Mouse (Mus musculus): ENCODE data around the gene D130052B06Rik. TPM values are rescaled to one million over a fixed set of nuclear protein-coding genes. Genes with fewer than 3 reads are reported as not detected.
A peak's percentile ranks its signal among the peaks of the same experiment; 100 is the strongest.

Gene D130052B06Rik
- polyA plus RNA-seq, 1 experiment from 2014 or later, result not detected

DNA sequence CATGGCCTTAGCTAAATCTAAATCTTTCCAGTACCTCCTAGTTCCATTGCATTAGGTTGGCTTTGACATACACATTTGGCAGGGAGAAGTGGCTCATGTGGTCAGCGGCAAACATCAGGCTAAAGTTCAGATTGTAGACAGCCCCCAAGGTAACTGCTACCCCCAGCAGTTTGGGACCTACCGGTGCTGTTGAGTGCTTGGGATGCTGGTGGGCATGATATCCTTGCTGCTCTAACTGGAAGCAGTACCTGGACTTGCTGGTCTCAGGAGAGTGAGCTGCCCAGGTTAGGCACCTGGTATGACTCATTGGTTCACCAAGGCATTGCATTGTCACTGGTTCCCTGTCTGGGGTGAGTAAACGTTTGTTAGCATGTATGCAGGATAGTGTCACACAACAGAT is 8.3 kb upstream of the D130052B06Rik start:
- WGBS, result 91% methylated on average over 3 of the region's 3 CpGs
- Histone ChIP-seq H3K27me3 (ENCODE audit: control insufficient read depth, insufficient read depth, low read length) (no peaks in the 10 kb centered on the region), H3K4me2 (ENCODE audit: low read length) (no peak overlapping the region), H3K9ac (replicated peaks; ENCODE audit: low read length) (no peak overlapping the region), H3K9me3 (ENCODE audit: control insufficient read depth, low read length) (no peaks in the 10 kb centered on the region), H3K36me3 (ENCODE audit: control insufficient read depth, insufficient read depth, low read length) (no peaks in the 10 kb centered on the region), H3K4me3 (replicated peaks; ENCODE audit: low read depth, low read length) (no peak overlapping the region), H3K27ac (replicated peaks; ENCODE audit: low read depth, low read length) (no peak overlapping the region), H3K4me1 (ENCODE audit: control insufficient read depth, insufficient read depth, low read length) (no peaks in the 10 kb centered on the region)
- ATAC-seq (ENCODE audit: low FRiP score, low TSS enrichment) (no peak), DNase-seq (no peak)

DNA sequence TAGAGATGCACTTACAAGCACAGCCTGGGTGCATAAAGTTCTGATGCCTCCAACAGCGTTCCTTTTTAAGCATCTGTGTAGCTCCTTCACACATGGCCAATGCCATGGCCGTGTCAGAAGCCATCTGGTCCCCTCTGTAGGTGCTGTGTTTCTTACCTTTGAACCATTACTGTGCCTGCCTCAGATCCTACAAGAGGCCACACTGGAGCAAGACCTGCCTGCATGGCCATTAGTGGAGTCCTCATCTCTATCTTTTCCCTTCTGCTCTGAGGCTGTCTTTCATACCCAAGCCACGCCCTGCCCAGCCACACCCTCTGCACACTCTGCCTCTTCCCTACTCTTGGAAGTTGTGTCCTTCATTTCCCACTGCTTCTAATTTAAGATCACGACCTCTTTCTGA is 6.3 kb upstream of the D130052B06Rik start:
- DNase-seq (no peak), ATAC-seq (ENCODE audit: low FRiP score, low TSS enrichment) (no peak)
- Histone ChIP-seq H3K27me3 (ENCODE audit: control insufficient read depth, insufficient read depth, low read length) (no peaks in the 10 kb centered on the region), H3K4me3 (replicated peaks; ENCODE audit: low read depth, low read length) (no peak overlapping the region), H3K4me1 (ENCODE audit: control insufficient read depth, insufficient read depth, low read length) (no peaks in the 10 kb centered on the region), H3K36me3 (ENCODE audit: control insufficient read depth, insufficient read depth, low read length) (no peaks in the 10 kb centered on the region), H3K27ac (replicated peaks; ENCODE audit: low read depth, low read length) (no peak overlapping the region), H3K4me2 (ENCODE audit: low read length) (no peak overlapping the region), H3K9me3 (ENCODE audit: control insufficient read depth, low read length) (no peaks in the 10 kb centered on the region), H3K9ac (replicated peaks; ENCODE audit: low read length) (no peak overlapping the region)
- WGBS, result 84% methylated on average over 4 of the region's 4 CpGs

DNA sequence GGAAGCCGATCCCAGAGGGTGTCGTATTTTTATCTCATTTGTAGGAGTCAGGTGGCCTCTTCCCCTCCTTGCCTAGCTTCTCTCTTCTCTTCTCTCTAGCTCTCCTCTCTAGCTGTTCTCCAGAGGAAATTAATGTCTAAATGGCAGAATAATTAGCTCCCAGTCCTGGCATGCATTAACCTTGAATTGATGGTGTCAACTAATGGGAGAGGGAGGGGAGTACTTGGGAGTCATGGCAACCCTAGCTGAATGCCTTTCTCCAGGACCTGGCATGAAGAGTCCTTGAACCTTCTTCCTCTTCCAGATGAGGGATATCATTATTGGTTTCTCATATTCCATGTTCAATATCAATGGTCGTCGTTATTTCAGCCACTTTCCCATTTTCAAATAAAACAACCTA is 2.4 kb upstream of the D130052B06Rik start:
- Histone ChIP-seq H3K9me3 (ENCODE audit: control insufficient read depth, low read length) (no peaks in the 10 kb centered on the region), H3K27me3 (ENCODE audit: control insufficient read depth, insufficient read depth, low read length) (no peaks in the 10 kb centered on the region), H3K4me1 (ENCODE audit: control insufficient read depth, insufficient read depth, low read length) (no peaks in the 10 kb centered on the region), H3K4me3 (replicated peaks; ENCODE audit: low read depth, low read length) (no peak overlapping the region), H3K36me3 (ENCODE audit: control insufficient read depth, insufficient read depth, low read length) (no peaks in the 10 kb centered on the region), H3K4me2 (ENCODE audit: low read length) (no peak overlapping the region), H3K9ac (replicated peaks; ENCODE audit: low read length) (no peak overlapping the region), H3K27ac (replicated peaks; ENCODE audit: low read depth, low read length) (no peak overlapping the region)
- DNase-seq (no peak), ATAC-seq (ENCODE audit: low FRiP score, low TSS enrichment) (no peak)
- WGBS, result 92% methylated on average over 4 of the region's 4 CpGs

DNA sequence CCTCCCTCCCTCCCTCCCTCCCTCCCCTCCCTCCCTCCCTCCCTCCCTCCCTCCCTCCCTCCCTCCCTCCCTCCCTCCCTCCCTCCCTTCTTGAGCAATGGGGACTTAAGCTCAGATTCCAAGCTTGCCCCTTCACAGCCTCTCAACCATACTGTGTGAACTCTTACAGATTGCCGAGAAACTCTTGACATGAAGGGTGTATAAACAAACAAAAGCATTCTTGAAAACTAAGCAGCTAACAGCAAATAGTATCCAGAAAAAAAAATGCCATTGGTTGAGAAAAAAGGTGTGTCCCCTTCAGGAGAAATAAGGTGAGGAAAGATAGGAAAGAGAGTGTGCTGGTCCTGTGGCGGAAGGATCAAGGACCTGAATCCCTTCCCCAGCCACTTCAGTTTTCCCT is 4.1 kb downstream of the D130052B06Rik start:
- Histone ChIP-seq H3K4me3 (replicated peaks; ENCODE audit: low read depth, low read length) (no peak overlapping the region), H3K9ac (replicated peaks; ENCODE audit: low read length) (no peak overlapping the region), H3K27me3 (ENCODE audit: control insufficient read depth, insufficient read depth, low read length) (no peaks in the 10 kb centered on the region), H3K36me3 (ENCODE audit: control insufficient read depth, insufficient read depth, low read length) (no peaks in the 10 kb centered on the region), H3K9me3 (ENCODE audit: control insufficient read depth, low read length) (no peaks in the 10 kb centered on the region), H3K27ac (replicated peaks; ENCODE audit: low read depth, low read length) (no peak overlapping the region), H3K4me2 (ENCODE audit: low read length) (no peak overlapping the region), H3K4me1 (ENCODE audit: control insufficient read depth, insufficient read depth, low read length) (no peaks in the 10 kb centered on the region)
- ATAC-seq (ENCODE audit: low FRiP score, low TSS enrichment) (no peak), DNase-seq (no peak)
- 76% methylated on average over 2 of the region's 2 CpGs for WGBS

DNA sequence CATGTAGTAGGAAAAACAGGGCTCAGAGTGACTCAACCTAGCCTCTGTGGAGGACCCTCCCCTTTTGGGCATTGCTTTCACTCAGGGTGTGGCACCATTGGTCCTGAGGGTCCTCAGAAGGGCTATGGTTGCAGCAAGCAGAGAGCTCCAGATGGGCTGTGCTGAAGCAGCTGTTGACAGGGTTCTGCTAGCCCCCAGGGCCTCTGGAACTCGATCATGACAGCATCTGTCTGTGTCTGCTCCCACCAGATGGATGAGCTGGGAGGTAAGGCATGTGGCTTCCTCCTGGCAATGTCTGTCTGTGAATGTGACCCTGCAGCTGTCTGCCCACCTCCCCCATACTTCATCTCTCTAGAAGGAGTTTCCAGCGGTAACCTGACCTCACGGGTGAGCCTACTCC is 8.7 kb downstream of the D130052B06Rik start:
- ATAC-seq (ENCODE audit: low FRiP score, low TSS enrichment) (no peak), DNase-seq (no peak)
- no peak overlapping the region for H3K4me2 ChIP-seq (ENCODE audit: low read length)
- no peaks in the 10 kb centered on the region for H3K9me3 ChIP-seq (ENCODE audit: control insufficient read depth, low read length)
- H3K4me3 ChIP-seq (replicated peaks; ENCODE audit: low read depth, low read length), result no peak overlapping the region
- H3K36me3 ChIP-seq (ENCODE audit: control insufficient read depth, insufficient read depth, low read length), result no peaks in the 10 kb centered on the region
- H3K27ac ChIP-seq (replicated peaks; ENCODE audit: low read depth, low read length), result no peak overlapping the region
- H3K27me3 ChIP-seq (ENCODE audit: control insufficient read depth, insufficient read depth, low read length), result no peaks in the 10 kb centered on the region
- 59% methylated on average over 3 of the region's 3 CpGs for WGBS
- no peaks in the 10 kb centered on the region for H3K4me1 ChIP-seq (ENCODE audit: control insufficient read depth, insufficient read depth, low read length)
- H3K9ac ChIP-seq (replicated peaks; ENCODE audit: low read length), result no peak overlapping the region

DNA sequence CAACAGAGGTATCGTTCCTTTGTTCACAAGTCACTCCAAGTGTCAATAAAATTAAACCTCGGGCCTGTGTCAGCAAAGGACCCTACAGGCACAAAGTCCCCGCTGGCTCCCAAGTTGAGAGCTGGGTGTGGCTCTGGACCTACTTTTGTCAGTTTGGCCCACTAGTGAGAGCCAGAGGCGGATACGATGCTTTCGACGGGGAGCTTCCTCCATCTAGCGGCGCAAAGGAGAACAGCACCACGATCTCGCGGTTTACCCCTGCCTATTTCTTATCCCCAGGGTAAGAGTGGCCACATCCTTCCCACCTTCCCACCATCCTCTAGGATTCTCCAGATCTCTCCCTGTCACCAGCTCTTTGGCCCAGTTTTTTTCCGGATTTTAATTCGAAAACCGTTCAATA is 15.1 kb downstream of the D130052B06Rik start:
- DNase-seq (peak; percentile 85), ATAC-seq (ENCODE audit: low FRiP score, low TSS enrichment) (peak; percentile 71; the same call in 1 of the 2 replicates)
- no peaks in the 10 kb centered on the region for H3K9me3 ChIP-seq (ENCODE audit: control insufficient read depth, low read length)
- H3K4me3 ChIP-seq (replicated peaks; ENCODE audit: low read depth, low read length), result no peak overlapping the region
- H3K27ac ChIP-seq (replicated peaks; ENCODE audit: low read depth, low read length), result no peak overlapping the region
- no peaks in the 10 kb centered on the region for H3K27me3 ChIP-seq (ENCODE audit: control insufficient read depth, insufficient read depth, low read length)
- H3K36me3 ChIP-seq (ENCODE audit: control insufficient read depth, insufficient read depth, low read length), result no peaks in the 10 kb centered on the region
- 7% methylated on average over 15 of the region's 15 CpGs for WGBS
- H3K9ac ChIP-seq (replicated peaks; ENCODE audit: low read length), result no peak overlapping the region
- no peak overlapping the region for H3K4me2 ChIP-seq (ENCODE audit: low read length)
- H3K4me1 ChIP-seq (ENCODE audit: control insufficient read depth, insufficient read depth, low read length), result no peaks in the 10 kb centered on the region

DNA sequence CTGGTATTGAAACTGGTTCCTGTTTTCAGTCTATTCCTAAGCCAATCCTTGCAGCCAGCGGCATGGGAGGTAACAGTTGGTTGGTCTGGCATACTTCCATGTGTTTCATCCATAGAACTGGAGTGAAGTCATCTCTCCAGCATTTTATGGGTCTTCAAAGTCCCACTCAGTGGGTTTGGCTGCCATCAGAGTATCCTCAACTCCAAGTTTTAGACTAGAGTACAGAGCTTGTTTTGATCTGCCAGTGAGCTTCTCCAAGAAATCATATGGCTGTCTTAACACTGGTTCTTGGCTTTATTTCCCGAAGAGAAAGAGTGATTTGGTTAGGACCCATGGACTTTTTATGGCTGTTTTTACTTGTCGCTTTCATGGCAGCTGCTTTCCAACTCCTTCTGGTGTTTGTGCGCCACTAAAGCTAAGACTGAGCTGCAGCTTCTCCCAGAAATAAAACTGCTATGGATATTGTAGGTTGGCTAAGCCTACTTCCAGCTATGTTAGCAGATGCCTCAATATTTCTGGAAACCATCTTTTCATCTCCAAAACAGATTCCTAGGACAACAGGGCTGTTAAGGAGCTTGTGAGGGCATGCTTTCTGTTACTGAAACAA is 28.1 kb downstream of the D130052B06Rik start:
- H3K4me3 ChIP-seq (replicated peaks; ENCODE audit: low read depth, low read length), result no peak overlapping the region
- WGBS, result 87% methylated on average over 4 of the region's 4 CpGs
- ATAC-seq (ENCODE audit: low FRiP score, low TSS enrichment) (no peak), DNase-seq (no peak)
- H3K27ac ChIP-seq (replicated peaks; ENCODE audit: low read depth, low read length), result no peak overlapping the region
- H3K36me3 ChIP-seq (ENCODE audit: control insufficient read depth, insufficient read depth, low read length), result no peaks in the 10 kb centered on the region
- no peaks in the 10 kb centered on the region for H3K9me3 ChIP-seq (ENCODE audit: control insufficient read depth, low read length)
- H3K4me2 ChIP-seq (ENCODE audit: low read length), result no peak overlapping the region
- no peaks in the 10 kb centered on the region for H3K4me1 ChIP-seq (ENCODE audit: control insufficient read depth, insufficient read depth, low read length)
- no peak overlapping the region for H3K9ac ChIP-seq (replicated peaks; ENCODE audit: low read length)
- no peaks in the 10 kb centered on the region for H3K27me3 ChIP-seq (ENCODE audit: control insufficient read depth, insufficient read depth, low read length)

DNA sequence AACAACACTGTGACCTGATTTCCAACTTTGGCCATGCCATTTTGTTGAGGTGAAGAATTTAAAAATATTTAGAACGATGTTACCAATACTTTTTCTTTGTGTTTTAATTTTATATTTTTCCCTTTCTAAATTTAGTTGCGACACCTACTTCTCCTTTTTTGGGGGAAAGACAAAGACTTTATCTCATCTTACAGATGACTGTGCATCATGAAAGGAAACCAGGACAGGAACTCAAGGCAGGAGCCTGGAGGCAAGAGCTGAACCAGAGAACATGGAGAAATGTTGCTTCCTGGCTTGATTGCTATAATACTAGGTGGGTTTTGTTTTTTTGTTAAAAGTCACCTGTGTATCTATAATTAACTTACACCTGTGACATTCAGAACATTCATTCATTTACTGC is 38.0 kb downstream of the D130052B06Rik start:
- DNase-seq, result no peak
- no peaks in the 10 kb centered on the region; the same call in 1 of the 2 replicates for H3K36me3 ChIP-seq (ENCODE audit: control insufficient read depth, insufficient read depth, low read length)
- H3K4me1 ChIP-seq (ENCODE audit: control insufficient read depth, insufficient read depth, low read length), result no peaks in the 10 kb centered on the region
- WGBS, result 92% methylated on average over 2 of the region's 2 CpGs
- H3K9me3 ChIP-seq (ENCODE audit: control insufficient read depth, low read length), result peaks cover 5% of the 10 kb centered on the region; the same call in 1 of the 2 replicates
- no peak overlapping the region for H3K4me2 ChIP-seq (ENCODE audit: low read length)
- ATAC-seq (ENCODE audit: low FRiP score, low TSS enrichment), result no peak
- no peak overlapping the region for H3K9ac ChIP-seq (replicated peaks; ENCODE audit: low read length)
- H3K27ac ChIP-seq (replicated peaks; ENCODE audit: low read depth, low read length), result no peak overlapping the region
- no peak overlapping the region for H3K4me3 ChIP-seq (replicated peaks; ENCODE audit: low read depth, low read length)
- no peaks in the 10 kb centered on the region for H3K27me3 ChIP-seq (ENCODE audit: control insufficient read depth, insufficient read depth, low read length)

DNA sequence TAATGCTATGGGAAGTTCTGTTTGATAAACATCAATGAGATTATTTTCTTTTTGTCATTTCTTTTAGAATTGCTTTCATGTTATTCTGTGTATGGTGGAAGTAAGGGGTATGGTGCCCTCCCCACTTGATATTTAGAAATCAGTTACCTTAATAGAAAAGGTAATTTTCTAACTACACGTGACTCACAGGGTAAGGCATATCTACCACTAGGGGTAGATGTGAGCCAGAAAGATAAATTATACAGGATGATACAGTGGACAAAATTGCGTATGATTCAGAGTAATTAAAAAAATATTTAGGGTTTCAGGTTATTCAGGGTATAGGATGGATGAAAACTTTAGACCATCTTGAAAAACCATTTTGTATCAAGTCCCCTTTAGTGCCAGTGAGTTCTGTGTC is 50.3 kb downstream of the D130052B06Rik start:
- Histone ChIP-seq H3K4me3 (replicated peaks; ENCODE audit: low read depth, low read length) (no peak overlapping the region), H3K9ac (replicated peaks; ENCODE audit: low read length) (no peak overlapping the region), H3K4me1 (ENCODE audit: control insufficient read depth, insufficient read depth, low read length) (no peaks in the 10 kb centered on the region), H3K27me3 (ENCODE audit: control insufficient read depth, insufficient read depth, low read length) (no peaks in the 10 kb centered on the region), H3K27ac (replicated peaks; ENCODE audit: low read depth, low read length) (no peak overlapping the region), H3K4me2 (ENCODE audit: low read length) (no peak overlapping the region), H3K9me3 (ENCODE audit: control insufficient read depth, low read length) (no peaks in the 10 kb centered on the region), H3K36me3 (ENCODE audit: control insufficient read depth, insufficient read depth, low read length) (no peaks in the 10 kb centered on the region)
- DNase-seq, result no peak
- no peak for ATAC-seq (ENCODE audit: low FRiP score, low TSS enrichment)
- 85% methylated on average over 2 of the region's 2 CpGs for WGBS

Data from midbrain, embryonic 14.5 days (tissue).